Mouse (Mus musculus) small intestine, adult 2 months (tissue): ENCODE measurements around the gene Gm11541.

Experiments used
- CTCF ChIP-seq: fragments of 200-500 bp; IDR thresholded peaks from 2 replicates; pipeline ENCODE4 v1.5.1; 2012; ENCODE audit warnings: low read depth, mild to moderate bottlenecking, control low read depth, inconsistent platforms, low read length, moderate library complexity, mixed read lengths; ENCODE audit not compliant: insufficient replicate concordance, insufficient read length; ENCODE audit errors: extremely low read depth
- POLR2A ChIP-seq: fragments of 200-500 bp; IDR thresholded peaks from 2 replicates; pipeline ENCODE4 v1.6.1; 2012; ENCODE audit warnings: low read depth, mild to moderate bottlenecking, control low read depth, inconsistent platforms, low read length, moderate library complexity

DNA sequence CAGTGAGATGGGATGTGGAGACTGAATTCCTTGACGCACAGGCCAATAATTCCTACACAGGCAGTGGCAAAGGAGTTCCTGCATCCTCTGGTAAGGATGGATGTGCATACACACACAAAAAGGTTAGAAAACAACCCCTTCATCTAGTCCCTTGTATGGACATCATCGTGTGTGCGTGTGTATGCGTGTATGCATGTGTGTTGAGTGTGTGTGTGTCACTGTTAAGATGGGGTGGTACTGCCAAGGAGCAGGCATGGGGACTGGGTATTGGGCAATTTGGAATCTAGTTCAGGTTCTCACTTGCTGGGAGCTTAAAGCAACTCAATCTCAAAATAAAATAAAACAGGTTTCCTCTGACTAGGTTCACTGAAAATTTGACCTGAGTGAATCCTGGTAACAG, 57.8 kb downstream of the Gm11541 start:
- TF ChIP-seq POLR2A (no peak), CTCF (no peak)
